Mouse (Mus musculus): Measurements from ENCODE around the gene Cdk5rap1. TPM values are rescaled to one million over a fixed set of nuclear protein-coding genes. Genes with fewer than 3 reads are reported as not detected.

The Cdk5rap1 gene
- polyA plus RNA-seq (2015; fragmentation: Nextera tagmentation; extraction: Ambion mirVana) = 18.5 and 22.4 TPM in 2 replicates

DNA sequence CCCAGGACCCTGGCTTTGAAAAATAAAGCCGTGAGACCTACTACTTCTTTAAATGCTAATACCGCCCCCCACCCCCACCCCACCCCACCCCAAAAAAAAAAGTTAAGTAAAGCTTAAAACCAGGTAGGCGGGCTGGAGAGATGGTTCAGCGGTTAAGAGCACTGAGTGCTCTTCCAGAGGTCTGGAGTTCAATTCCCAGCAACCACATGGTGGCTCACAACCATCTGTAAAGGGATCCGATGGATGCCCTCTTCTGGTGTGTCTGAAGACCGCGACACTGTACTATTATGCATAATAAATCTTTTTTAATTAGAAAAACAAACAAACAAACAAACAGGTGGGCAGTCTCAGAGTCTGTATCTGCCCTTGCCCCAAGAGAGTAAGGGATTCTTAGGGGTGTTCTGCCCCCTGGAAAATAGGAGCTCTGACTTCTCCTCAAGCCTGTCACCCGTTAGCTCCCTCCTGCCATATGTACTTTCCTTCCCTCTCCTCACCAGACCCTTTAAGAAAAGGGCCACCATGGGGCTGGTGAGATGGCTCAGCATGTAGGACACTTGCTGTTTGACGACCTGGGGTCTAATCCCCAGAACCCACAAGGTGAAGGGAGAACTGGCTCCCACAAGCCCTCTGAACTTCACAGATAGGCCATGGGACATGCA is at the start of gene Cdk5rap1:
TSS of gene Cdk5rap1 (minus strand) at position 169 of the 659 bp plus-strand sequence.
- ATAC-seq (ENCODE audit: insufficient number of reproducible peaks, insufficient read depth, low FRiP score, low TSS enrichment, low read depth) = no peak

DNA sequence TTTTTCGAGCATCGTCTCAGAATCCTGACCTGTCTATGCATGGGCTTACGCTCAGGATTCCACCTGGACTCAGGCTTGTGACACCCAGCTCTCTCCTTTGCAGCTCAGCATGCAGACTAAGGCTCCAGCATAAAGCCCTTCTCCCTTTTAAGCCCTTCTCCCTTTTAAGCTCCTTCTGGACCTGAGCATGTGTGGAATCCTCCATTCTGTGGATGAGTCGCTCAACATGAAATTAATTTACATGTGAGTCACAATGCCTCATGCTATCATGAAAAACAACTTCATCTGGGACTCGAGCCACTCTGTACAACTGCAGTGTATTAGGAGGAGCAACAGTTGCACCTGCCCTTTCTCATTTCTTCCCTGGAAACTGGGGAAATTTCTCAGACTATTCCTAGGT is 49.4 kb upstream of the Cdk5rap1 start:
- no peak for ATAC-seq (ENCODE audit: insufficient number of reproducible peaks, insufficient read depth, low FRiP score, low TSS enrichment, low read depth)
- H3K27ac ChIP-seq = no peak overlapping the region
- H3K9ac ChIP-seq = no peak overlapping the region
- H3K4me2 ChIP-seq = no peak overlapping the region
- no peaks in the 10 kb centered on the region for H3K27me3 ChIP-seq
- H3K4me3 ChIP-seq = no peak overlapping the region
- peaks cover 14% of the 10 kb centered on the region for H3K4me1 ChIP-seq
- 70% methylated on average over 5 of the region's 5 CpGs for WGBS
- H3K36me3 ChIP-seq = no peaks in the 10 kb centered on the region
- H3K9me3 ChIP-seq = no peaks in the 10 kb centered on the region

More for the DNA sequence above, at the start of gene Cdk5rap1:
- Histone ChIP-seq H3K27ac (peak within 1 kb of the TSS; percentile 85), H3K4me3 (peak within 1 kb of the TSS; percentile 81), H3K9me3 (no peaks in the 10 kb centered on the region), H3K4me1 (0 out of 2 replicates have a peak, but pooled peaks cover 5% of the 10 kb centered on the region), H3K36me3 (peaks cover 18% of the 10 kb centered on the region), H3K27me3 (no peaks in the 10 kb centered on the region), H3K4me2 (peak within 1 kb of the TSS; percentile 72), H3K9ac (peak within 1 kb of the TSS; percentile 97)
- WGBS = 9% methylated on average over 9 of the region's 9 CpGs

DNA sequence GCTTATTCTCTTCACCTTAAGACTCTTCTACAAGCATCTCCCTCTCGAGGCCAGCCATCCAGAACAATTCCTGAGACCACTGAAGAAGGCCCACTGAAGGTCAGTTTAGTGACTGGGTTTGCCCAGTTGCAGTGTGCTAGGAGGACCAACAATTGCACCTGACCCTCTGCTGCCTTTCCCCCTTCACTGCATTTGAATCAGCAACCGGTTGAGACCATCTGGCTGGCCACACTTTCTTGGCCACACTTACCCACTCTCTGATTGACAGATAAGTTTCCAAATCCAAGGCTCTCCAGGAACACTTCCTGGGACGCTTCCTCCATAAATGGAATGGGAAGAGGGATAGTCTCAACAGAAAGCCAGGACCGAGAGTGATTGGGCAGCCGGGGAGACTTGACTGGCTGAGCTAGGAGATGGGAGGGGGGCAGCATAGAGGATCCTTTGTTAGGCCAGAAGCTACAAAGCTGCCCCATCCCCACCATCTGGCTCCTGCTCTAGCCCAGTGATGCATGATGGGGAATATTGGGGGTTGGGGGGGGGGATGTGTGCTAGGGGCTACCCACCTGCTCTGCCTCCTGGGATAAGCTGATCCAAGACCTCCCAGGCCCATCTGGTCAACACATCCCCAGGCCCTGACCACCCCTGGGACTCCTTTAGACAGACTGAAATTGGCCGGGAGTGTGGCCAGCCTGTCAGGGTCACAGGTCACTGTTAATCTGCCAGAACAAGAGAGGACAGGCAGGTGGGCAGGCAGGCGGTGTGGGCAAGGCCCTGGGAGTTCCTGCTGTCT is 48.3 kb upstream of the Cdk5rap1 start:
- H3K27ac ChIP-seq = no peak overlapping the region
- WGBS = 23% methylated on average over 7 of the region's 7 CpGs
- H3K9ac ChIP-seq = no peak overlapping the region
- H3K27me3 ChIP-seq = no peaks in the 10 kb centered on the region
- no peak overlapping the region for H3K4me3 ChIP-seq
- no peak overlapping the region for H3K4me2 ChIP-seq
- ATAC-seq (ENCODE audit: insufficient number of reproducible peaks, insufficient read depth, low FRiP score, low TSS enrichment, low read depth) = no peak
- H3K36me3 ChIP-seq = no peaks in the 10 kb centered on the region
- no peaks in the 10 kb centered on the region for H3K9me3 ChIP-seq
- peaks cover 8% of the 10 kb centered on the region for H3K4me1 ChIP-seq

DNA sequence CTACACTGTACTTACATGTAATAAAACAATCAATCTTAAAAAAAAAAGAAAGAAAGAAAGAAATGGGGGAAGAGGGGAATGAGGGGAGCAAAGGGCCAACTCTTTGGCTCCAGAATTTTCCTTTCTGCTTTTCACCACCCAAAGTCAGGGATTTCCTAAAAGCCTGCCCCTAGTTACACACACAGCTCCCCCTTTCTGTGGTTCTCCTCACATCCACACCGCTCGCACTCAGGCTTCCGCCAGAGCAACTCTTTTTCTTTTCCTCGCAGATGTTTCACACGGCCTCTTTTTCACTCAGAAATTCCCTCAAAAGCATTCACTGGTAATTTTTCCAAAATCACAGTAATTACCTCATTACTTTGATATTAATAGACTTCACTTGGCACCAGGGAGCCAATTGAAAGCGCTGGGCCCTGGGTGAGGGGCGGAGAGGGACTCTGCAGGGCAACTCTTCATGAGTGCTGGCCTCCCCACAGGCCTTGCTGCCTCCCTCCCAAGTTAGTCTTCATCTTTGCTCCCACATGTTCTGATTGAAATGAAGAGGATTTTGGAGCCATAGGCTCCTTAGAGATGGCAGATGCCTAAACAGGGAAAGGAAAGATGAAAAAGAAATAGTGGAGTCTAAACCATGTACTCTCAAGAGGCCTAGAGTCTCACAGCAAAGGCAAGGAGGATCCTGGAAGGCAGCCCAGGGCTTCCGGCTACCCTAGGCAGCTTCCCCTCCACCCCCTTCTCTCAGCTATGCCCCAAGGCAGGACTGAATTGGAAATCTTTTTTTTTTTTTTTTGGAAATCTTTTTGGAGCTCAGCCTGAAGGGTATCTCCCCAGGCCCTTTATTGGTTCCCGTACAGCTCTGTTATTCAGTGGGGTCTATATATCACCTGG is 47.1 kb upstream of the Cdk5rap1 start:
- 0 out of 2 replicates have a peak, but pooled peaks cover 5% of the 10 kb centered on the region for H3K4me1 ChIP-seq
- no peak overlapping the region for H3K4me2 ChIP-seq
- no peak overlapping the region for H3K4me3 ChIP-seq
- H3K27me3 ChIP-seq = no peaks in the 10 kb centered on the region
- WGBS = 72% methylated on average over 9 of the region's 9 CpGs
- H3K9me3 ChIP-seq = no peaks in the 10 kb centered on the region
- ATAC-seq (ENCODE audit: insufficient number of reproducible peaks, insufficient read depth, low FRiP score, low TSS enrichment, low read depth) = no peak
- no peaks in the 10 kb centered on the region for H3K36me3 ChIP-seq
- no peak overlapping the region for H3K9ac ChIP-seq
- no peak overlapping the region for H3K27ac ChIP-seq

DNA sequence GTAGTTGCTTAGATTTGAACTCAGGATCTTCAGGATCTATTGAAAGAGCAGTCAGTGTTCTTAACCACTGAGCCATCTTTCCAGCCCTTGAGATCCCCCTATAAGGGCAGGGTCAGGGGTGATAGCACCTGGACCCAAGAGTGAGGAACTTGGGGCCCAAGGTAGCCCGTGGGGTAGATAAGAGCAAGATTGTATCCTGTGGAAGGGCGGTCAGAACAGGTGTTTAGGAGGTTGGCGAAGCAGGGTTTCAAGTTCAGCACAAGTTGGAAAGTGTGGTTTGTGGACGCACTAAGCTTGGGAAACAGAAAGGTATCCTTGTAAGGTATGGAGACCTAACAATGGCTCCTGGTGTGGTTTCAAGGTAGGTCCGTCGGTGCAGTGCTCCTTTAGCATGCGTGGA is 45.2 kb upstream of the Cdk5rap1 start:
- no peak for ATAC-seq (ENCODE audit: insufficient number of reproducible peaks, insufficient read depth, low FRiP score, low TSS enrichment, low read depth)
- H3K4me2 ChIP-seq = no peak overlapping the region
- 0 out of 2 replicates have a peak, but pooled peaks cover 5% of the 10 kb centered on the region for H3K4me1 ChIP-seq
- no peak overlapping the region for H3K9ac ChIP-seq
- H3K4me3 ChIP-seq = no peak overlapping the region
- no peaks in the 10 kb centered on the region for H3K27me3 ChIP-seq
- no peaks in the 10 kb centered on the region for H3K9me3 ChIP-seq
- H3K27ac ChIP-seq = no peak overlapping the region
- WGBS = 85% methylated on average over 7 of the region's 7 CpGs
- no peaks in the 10 kb centered on the region for H3K36me3 ChIP-seq

DNA sequence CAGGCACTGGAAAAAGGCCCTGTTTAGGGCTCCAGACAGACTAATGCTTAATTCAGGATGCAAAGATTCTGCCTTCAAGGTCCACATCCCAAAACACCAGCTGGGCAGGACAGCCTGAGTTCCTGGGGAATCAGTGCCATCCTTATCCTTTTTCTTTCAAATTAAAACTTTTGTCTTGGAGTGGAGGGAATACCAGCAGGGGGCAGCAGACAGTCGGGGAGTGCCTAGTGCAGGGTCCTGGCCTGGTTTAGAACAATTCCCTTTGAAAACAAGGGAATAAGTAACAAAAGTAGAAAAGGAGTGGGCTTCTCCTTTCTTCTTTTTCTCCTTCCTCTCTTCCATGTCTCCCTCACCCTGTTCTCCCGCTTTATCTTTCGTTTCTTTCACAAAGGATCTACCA is 44.3 kb upstream of the Cdk5rap1 start:
- Histone ChIP-seq H3K4me1 (0 out of 2 replicates have a peak, but pooled peaks cover 5% of the 10 kb centered on the region), H3K27ac (no peak overlapping the region), H3K9me3 (no peaks in the 10 kb centered on the region), H3K27me3 (no peaks in the 10 kb centered on the region), H3K36me3 (no peaks in the 10 kb centered on the region), H3K9ac (no peak overlapping the region), H3K4me3 (no peak overlapping the region), H3K4me2 (no peak overlapping the region)
- 4% methylated on average over 3 of the region's 3 CpGs for WGBS
- ATAC-seq (ENCODE audit: insufficient number of reproducible peaks, insufficient read depth, low FRiP score, low TSS enrichment, low read depth) = no peak

DNA sequence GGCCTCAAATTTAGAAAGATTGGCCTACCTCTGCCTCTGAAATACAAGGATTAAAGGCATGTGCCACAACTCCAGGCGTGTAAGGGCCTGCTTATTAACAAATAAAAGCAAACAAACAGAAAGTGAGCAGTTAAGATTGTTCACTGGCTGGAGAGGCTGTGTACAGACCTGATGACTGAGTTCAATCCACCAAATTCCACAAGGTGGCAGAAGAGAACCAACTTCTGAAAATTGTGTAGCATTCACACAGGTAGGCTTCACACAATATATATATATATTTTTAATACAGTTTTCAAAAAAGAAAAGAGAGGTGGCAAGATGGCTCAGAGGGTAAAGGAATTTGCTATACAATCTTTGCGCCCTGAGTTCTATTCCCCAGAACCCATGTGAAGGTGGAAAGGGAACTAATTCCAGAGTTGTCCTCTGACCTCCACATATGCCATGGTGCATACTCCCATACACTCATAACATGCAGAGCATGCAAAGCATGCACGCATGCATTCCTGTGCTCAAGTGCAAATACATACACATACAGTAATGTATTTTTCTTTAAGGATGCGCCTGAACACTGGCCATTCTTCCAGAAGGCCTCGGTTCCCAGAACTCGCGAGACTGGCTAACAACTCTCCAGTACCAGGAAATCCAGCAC is 39.3 kb upstream of the Cdk5rap1 start:
- H3K27ac ChIP-seq = no peak overlapping the region
- no peaks in the 10 kb centered on the region for H3K36me3 ChIP-seq
- 66% methylated on average over 7 of the region's 7 CpGs for WGBS
- no peaks in the 10 kb centered on the region for H3K9me3 ChIP-seq
- H3K9ac ChIP-seq = no peak overlapping the region
- H3K27me3 ChIP-seq = peaks cover 4% of the 10 kb centered on the region
- H3K4me3 ChIP-seq = no peak overlapping the region
- H3K4me1 ChIP-seq = peaks cover 15% of the 10 kb centered on the region; the same call in 1 of the 2 replicates
- no peak for ATAC-seq (ENCODE audit: insufficient number of reproducible peaks, insufficient read depth, low FRiP score, low TSS enrichment, low read depth)
- H3K4me2 ChIP-seq = no peak overlapping the region

DNA sequence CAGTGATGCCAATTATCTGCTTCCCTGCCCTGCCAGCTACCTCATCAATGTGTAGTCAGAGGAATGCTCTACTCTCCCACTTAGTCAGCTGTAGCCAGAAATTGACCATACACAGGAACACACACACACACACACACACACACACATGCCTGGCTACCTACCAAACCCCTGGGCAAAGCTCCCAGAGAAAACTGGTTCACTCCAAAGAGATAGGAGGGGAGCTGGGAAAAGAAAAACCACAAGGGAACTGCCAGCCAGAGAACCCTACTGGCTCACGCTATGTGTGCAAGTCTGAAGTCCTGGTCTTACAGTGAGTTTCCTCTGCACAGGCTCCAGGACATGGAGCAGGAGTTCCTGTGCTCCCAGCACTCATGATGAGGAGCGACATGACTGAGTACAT is 37.5 kb upstream of the Cdk5rap1 start:
- Histone ChIP-seq H3K9ac (0 out of 2 replicates have a peak overlapping the region, but pooled peaks have one; percentile 21), H3K4me2 (no peak overlapping the region), H3K27ac (no peak overlapping the region), H3K4me3 (no peak overlapping the region), H3K36me3 (no peaks in the 10 kb centered on the region), H3K4me1 (peaks cover 22% of the 10 kb centered on the region; the same call in 1 of the 2 replicates), H3K27me3 (peaks cover 10% of the 10 kb centered on the region), H3K9me3 (no peaks in the 10 kb centered on the region)
- ATAC-seq (ENCODE audit: insufficient number of reproducible peaks, insufficient read depth, low FRiP score, low TSS enrichment, low read depth) = no peak
- 52% methylated on average over 2 of the region's 2 CpGs for WGBS

DNA sequence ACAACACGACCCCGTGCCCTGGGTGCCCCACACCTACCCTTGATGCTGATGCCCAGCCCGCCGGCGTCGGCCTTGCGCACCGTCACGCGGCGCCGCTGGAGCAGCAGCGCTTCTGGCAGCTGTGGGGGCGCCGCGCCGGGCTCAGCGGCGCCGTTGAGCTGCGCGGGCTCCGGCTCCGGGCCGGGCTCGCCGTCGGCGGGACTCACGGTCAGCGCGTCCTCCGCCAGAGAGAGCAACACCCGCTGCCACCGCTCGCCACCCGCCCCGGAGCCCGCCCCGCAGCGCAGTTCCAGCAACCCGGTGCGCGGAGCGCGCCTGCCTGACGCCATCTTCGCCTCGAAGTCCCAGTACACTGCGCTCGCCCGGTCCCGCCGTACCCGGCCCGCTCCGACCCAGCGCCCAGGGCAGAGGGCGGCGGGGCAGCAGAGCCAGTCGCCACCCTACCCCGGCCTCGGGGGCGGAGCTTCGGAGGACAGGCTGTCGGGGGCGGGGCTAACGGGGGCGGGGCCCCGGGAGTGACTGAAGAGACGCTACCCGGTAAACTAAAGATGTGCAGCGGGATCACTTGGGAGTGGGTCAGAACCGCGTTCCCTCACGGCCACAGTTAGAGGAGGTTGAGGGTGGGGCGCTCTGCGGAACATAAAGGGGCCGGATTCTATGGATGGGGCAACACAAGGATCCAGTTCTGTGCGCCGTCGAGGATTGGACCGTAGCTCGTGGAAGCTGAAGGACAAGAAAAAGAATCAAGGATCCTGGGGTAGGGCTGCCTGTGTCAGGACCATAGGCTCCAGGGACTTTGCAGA is 35.0 kb upstream of the Cdk5rap1 start, which contains the start of gene Snta1:
TSS of gene Snta1 (minus strand) at position 457 of the 803 bp plus-strand sequence.
- peak; percentile 83 for ATAC-seq (ENCODE audit: insufficient number of reproducible peaks, insufficient read depth, low FRiP score, low TSS enrichment, low read depth)
- WGBS = 2% methylated on average over 83 of the region's 84 CpGs
- Histone ChIP-seq H3K27me3 (peaks cover 10% of the 10 kb centered on the region), H3K27ac (no peak within 1 kb of the TSS), H3K9ac (peak within 1 kb of the TSS; percentile 81), H3K9me3 (no peaks in the 10 kb centered on the region), H3K4me2 (peak within 1 kb of the TSS; percentile 78), H3K4me3 (peak within 1 kb of the TSS; percentile 70), H3K4me1 (peaks cover 31% of the 10 kb centered on the region), H3K36me3 (no peaks in the 10 kb centered on the region)

DNA sequence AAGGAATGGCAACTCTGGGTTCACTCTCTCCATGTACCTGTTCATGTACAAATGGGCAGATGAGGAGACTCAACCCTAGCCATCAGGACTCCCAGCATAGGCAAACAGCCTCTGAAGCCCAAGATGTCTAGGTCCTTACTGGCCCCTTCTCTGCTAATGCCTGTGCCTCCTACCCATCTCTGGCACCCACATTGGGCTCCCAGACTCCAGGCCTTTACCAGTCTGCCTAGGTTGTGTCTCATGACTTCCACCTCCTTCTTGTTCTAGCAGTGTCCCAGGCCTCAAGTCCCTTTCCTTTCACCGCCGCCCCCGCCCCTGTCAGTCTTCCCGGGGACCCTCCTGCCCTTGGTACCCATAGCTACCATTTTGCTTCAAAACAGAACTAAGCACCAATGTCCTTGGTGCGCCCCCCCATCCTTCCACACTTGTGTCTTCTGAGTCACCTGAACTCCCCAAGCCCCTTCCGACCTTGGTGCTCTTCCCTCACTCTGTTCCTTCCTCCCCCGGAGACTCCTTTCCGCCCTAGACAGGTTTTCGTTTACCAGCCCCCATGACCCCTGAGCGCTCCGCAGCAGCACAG is 34.3 kb upstream of the Cdk5rap1 start:
- peak overlapping the region; percentile 70 for H3K4me3 ChIP-seq
- H3K4me2 ChIP-seq = peak overlapping the region; percentile 78
- H3K9ac ChIP-seq = peak overlapping the region; percentile 81
- peaks cover 10% of the 10 kb centered on the region for H3K27me3 ChIP-seq
- peaks cover 35% of the 10 kb centered on the region for H3K4me1 ChIP-seq
- no peak for ATAC-seq (ENCODE audit: insufficient number of reproducible peaks, insufficient read depth, low FRiP score, low TSS enrichment, low read depth)
- H3K27ac ChIP-seq = no peak overlapping the region
- no peaks in the 10 kb centered on the region for H3K36me3 ChIP-seq
- H3K9me3 ChIP-seq = no peaks in the 10 kb centered on the region
- WGBS = 28% methylated on average over 11 of the region's 11 CpGs

All from embryonic facial prominence, embryonic 13.5 days (tissue).